Mouse (Mus musculus) myocyte (in vitro differentiated cells): ENCODE results near the gene Kcnd3. TPM values are rescaled to one million over a fixed set of nuclear protein-coding genes. Genes with fewer than 3 reads are reported as not detected.
A peak's percentile ranks its signal among the peaks of the same experiment; 100 is the strongest.

Experiments
- H3K27me3 ChIP-seq: one replicate; pipeline ENCODE4 v1.6.1; 2011; ENCODE audit not compliant: control insufficient read depth, insufficient read depth, insufficient read length
- H3K36me3 ChIP-seq: one replicate; pipeline ENCODE4 v1.6.1; 2011; ENCODE audit not compliant: control insufficient read depth, insufficient read depth
- H3K4me2 ChIP-seq: one replicate; pipeline ENCODE4 v1.6.1; 2011; ENCODE audit warnings: low read depth, control low read depth
- H3K4me3 ChIP-seq: one replicate; pipeline ENCODE4 v1.5.1; 2011; ENCODE audit warnings: mild to moderate bottlenecking, control low read depth, moderate library complexity
- H3K79me2 ChIP-seq: one replicate; pipeline ENCODE4 v1.6.1; 2011; ENCODE audit not compliant: control insufficient read depth, insufficient read depth
- H3ac ChIP-seq: one replicate; pipeline ENCODE4 v1.6.1; 2011; ENCODE audit not compliant: control insufficient read depth, insufficient read length
- CEBPB ChIP-seq: IDR thresholded peaks from 2 replicates; pipeline ENCODE4 v1.6.1; 2011; ENCODE audit warnings: mild to moderate bottlenecking, moderate library complexity; ENCODE audit not compliant: poor library complexity, insufficient read depth, severe bottlenecking
- E2F4 ChIP-seq: IDR thresholded peaks from one replicate; pipeline ENCODE4 v1.6.1; 2011; ENCODE audit warnings: mild to moderate bottlenecking, control low read depth, moderate library complexity; ENCODE audit not compliant: insufficient read depth
- MAX ChIP-seq: IDR thresholded peaks from one replicate; pipeline ENCODE4 v1.6.1; 2011; ENCODE audit warnings: low read depth, mild to moderate bottlenecking, control low read depth
- MYOD1 ChIP-seq, 3 experiments: IDR thresholded peaks; one replicate each; pipeline ENCODE4 v1.6.1; 2011; ENCODE audit warnings: control low read depth in 2 of 3, low read depth in 2 of 3, mild to moderate bottlenecking in 2 of 3, moderate library complexity in 1 of 3; ENCODE audit not compliant: insufficient read length in 2 of 3, control insufficient read depth in 1 of 3
- MYOG ChIP-seq, 3 experiments: IDR thresholded peaks; one replicate each; pipeline ENCODE4 v1.6.1; 2011; ENCODE audit warnings: control low read depth in 2 of 3, low read depth in 2 of 3, mild to moderate bottlenecking in 2 of 3; ENCODE audit not compliant: insufficient read length in 2 of 3, control insufficient read depth in 1 of 3, insufficient read depth in 1 of 3
- POLR2A ChIP-seq: IDR thresholded peaks from one replicate; pipeline ENCODE4 v1.6.1; 2011; ENCODE audit warnings: low read depth, mild to moderate bottlenecking, control low read depth, moderate library complexity; ENCODE audit not compliant: insufficient read length
- POLR2AphosphoS2 ChIP-seq: IDR thresholded peaks from one replicate; pipeline ENCODE4 v1.6.1; 2011; ENCODE audit warnings: low read depth, control low read depth; ENCODE audit not compliant: insufficient read length
- REST ChIP-seq: IDR thresholded peaks from one replicate; pipeline ENCODE4 v1.6.1; 2011; ENCODE audit warnings: mild to moderate bottlenecking, control low read depth, moderate library complexity; ENCODE audit not compliant: insufficient read depth, insufficient read length
- SRF ChIP-seq: IDR thresholded peaks from one replicate; pipeline ENCODE4 v1.6.1; 2011; ENCODE audit warnings: low read depth; ENCODE audit not compliant: control insufficient read depth, insufficient read length
- TCF12 ChIP-seq: IDR thresholded peaks from one replicate; pipeline ENCODE4 v1.6.1; 2011; ENCODE audit warnings: mild to moderate bottlenecking, control low read depth; ENCODE audit not compliant: poor library complexity, insufficient read depth, severe bottlenecking
- TCF3 ChIP-seq: IDR thresholded peaks from one replicate; pipeline ENCODE4 v1.6.1; 2011; ENCODE audit warnings: low read depth, control low read depth; ENCODE audit not compliant: insufficient read length
- USF1 ChIP-seq: IDR thresholded peaks from one replicate; pipeline ENCODE4 v1.6.1; 2011; ENCODE audit warnings: low read depth, mild to moderate bottlenecking, control low read depth, moderate library complexity
- polyA plus RNA-seq: library from polyadenylated mRNA; unstranded; fragments of >200 nt; fragmentation: generic; extraction: Trizol; gene quantifications from one replicate; pipeline ENCODE4 v1.2.1, GENCODE M21; 2012; ENCODE audit warnings: missing spikeins

Kcnd3 gene
- polyA plus RNA-seq, 1 experiment, result not detected

DNA sequence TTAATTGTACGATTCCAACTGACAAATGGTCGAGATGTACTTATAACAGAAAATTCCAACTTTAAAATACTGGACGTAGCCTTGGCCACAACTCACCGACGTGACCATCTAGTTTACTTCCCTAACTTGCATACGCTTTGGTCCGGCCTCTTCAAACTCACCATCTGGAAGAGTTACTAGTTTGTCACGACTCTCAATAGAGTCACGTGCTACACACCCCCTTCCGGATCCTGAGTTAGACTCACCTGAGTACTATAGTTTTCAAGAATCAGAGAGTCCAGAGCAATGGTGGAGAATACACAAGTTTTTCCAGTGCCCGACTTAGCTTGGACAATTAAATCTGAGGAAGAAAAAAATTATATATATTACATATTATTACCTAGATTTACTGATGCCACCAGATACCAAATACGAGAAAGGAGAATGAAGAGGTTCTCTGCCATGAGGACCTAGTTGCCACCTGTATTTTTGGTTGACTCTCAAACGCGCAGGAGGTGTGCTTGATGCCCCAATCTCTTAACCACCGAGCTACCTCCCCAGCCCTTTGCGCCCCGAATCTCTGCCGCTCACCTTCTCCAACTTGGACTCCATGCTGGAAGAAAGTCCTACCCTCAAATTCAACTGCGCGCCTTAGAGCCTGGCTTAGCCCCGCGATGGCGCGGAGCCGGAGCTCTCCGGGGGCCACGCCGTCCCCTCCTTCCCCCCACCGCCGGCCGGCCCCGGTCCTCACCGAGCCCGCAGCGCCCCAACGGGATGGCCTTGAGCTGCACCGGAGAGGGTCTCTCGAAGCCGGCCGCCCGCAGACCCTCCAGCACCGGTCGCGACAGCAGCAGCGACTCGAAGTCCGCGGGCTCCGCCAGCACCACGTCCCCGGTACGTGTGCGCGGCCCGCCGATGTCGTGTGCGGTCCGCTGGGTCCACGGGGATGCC, 234.5 kb downstream of the Kcnd3 start:
- Histone ChIP-seq H3K4me2 (peak overlapping the region; percentile 82), H3K4me3 (peak overlapping the region; percentile 38), H3ac (peak overlapping the region; percentile 86), H3K79me2 (peaks cover 14% of the 10 kb centered on the region), H3K27me3 (no peaks in the 10 kb centered on the region), H3K36me3 (peaks cover 16% of the 10 kb centered on the region)
- TF ChIP-seq TCF3 (no peak), CEBPB (no peak), MYOG (IDR thresholded peaks at IDR 0.05; ENCODE audit: control insufficient read depth in 1 of 3, insufficient read depth in 1 of 3, insufficient read length in 2 of 3, low read depth in 2 of 3) (no peak), SRF (no peak), USF1 (no peak), E2F4 (no peak), POLR2A (no peak), REST (no peak), MAX (no peak), MYOD1 (IDR thresholded peaks at IDR 0.05; ENCODE audit: control insufficient read depth in 1 of 3, insufficient read length in 2 of 3, low read depth in 2 of 3) (no peak), TCF12 (no peak), POLR2AphosphoS2 (no peak)

DNA sequence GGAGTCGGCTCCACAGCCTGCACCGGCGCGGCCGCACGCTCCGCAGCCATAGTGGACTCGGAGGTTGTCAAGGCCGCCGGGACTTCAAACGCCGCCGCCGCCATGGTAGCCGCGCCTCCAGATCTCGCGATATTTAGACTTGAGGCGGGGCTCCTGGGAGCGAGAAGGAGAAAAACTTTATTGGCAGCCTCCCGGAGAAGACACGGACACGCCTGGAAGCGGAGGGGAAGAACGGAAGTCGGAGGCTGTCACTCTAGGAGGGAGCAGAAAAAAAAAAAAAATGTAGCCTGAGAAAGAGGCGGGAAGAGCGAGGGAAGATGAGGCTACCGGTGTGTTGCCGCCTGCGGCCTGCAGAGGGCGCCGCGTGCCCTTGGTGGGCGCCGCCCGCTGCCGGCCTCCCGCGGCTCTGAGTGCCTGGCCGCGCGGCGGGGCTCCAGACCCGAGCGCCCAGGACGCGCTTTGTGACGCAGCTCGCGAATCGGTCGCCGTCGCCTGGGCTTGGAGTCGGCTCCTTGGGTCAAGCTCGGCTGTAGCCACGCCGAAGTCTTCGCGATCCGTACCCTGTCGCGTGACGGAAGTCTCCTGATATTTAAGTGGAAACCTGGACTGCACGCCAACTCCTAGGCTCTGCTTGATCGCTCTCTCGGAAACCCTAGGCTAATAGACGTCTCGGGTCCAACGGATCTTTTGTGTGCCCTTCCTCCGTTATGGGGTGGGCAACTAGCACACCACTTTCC, 235.4 kb downstream of the Kcnd3 start, which contains the start of gene Ddx20:
Gene Ddx20 (minus strand): TSS at position 251 of the 737 bp plus-strand sequence.
- Histone ChIP-seq H3K4me3 (peak within 1 kb of the TSS; percentile 38), H3K27me3 (no peaks in the 10 kb centered on the region), H3K4me2 (peak within 1 kb of the TSS; percentile 85), H3K36me3 (peaks cover 16% of the 10 kb centered on the region), H3K79me2 (peaks cover 14% of the 10 kb centered on the region), H3ac (peak within 1 kb of the TSS; percentile 86)
- TF ChIP-seq POLR2A (peak; percentile 76), E2F4 (peak; percentile 76), CEBPB (no peak), POLR2AphosphoS2 (peak; percentile 51), MYOD1 (IDR thresholded peaks at IDR 0.05; ENCODE audit: control insufficient read depth in 1 of 3, insufficient read length in 2 of 3, low read depth in 2 of 3) (peak in 1 of 3 experiments; percentile 30), MYOG (IDR thresholded peaks at IDR 0.05; ENCODE audit: control insufficient read depth in 1 of 3, insufficient read depth in 1 of 3, insufficient read length in 2 of 3, low read depth in 2 of 3) (peak in 1 of 3 experiments; percentile 50), USF1 (no peak)

DNA sequence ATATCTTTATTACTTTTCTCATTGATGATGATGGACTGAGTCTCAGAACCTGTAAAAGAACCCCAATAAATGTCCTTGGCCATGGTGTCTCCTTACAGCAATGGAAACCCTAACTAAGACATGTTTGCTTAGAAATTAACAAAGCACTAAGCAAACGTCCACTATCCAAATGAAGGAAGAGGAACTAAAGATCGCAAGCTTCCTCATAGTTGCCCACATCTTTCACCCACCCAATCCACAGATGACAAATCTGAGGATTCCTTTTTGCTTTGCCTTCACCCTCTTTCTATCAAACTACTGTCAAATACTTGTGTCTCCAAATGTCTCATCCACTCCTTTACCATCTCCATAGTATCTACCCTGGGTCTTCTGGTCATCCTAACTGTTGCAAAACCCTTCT, 236.4 kb downstream of the Kcnd3 start:
- TF ChIP-seq MYOG (IDR thresholded peaks at IDR 0.05; ENCODE audit: control insufficient read depth in 1 of 3, insufficient read depth in 1 of 3, insufficient read length in 2 of 3, low read depth in 2 of 3) (no peak), POLR2A (no peak), SRF (no peak), E2F4 (no peak), MYOD1 (IDR thresholded peaks at IDR 0.05; ENCODE audit: control insufficient read depth in 1 of 3, insufficient read length in 2 of 3, low read depth in 2 of 3) (no peak), MAX (no peak), POLR2AphosphoS2 (no peak), TCF3 (no peak), TCF12 (no peak), USF1 (no peak), CEBPB (no peak), REST (no peak)
- Histone ChIP-seq H3K27me3 (peaks cover 6% of the 10 kb centered on the region), H3K4me2 (no peak overlapping the region), H3K79me2 (peaks cover 14% of the 10 kb centered on the region), H3K36me3 (peaks cover 7% of the 10 kb centered on the region), H3ac (no peak overlapping the region), H3K4me3 (peak overlapping the region; percentile 38)

DNA sequence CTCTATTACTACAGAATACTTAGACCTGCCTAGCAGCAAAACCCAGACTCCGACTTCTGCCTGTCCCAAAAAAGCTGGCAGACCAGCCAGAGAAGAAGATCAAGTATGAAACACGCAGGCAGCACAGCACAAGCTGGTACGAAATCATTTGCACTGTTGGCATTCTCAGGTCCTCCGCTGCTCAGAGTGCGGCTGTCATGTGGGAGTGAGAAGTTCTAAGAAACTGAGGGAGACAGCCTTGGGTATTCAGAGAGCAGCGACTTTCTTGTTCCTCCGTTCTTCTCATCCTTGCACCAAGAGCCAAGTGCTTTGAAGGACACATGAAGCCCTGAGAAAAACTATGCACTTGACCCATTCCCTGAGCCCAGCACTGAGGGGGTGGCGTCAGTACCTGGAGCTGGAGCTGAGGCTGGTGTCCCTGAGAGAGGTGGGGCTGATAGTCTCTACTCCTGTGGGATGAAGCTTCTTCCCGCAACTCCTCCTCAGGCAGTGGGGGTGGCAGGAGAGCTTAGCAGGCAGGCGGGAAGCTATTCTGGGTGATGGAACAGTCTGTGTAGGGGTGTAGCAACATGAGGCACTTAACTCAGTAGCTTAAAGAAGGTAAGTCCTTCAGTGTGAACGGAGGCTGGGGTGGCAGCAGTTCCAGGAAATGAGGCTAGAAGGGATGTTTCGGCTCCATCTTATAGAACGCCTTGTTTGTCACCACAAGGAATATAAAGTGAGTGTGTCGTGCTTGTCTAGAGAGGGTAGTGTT, 241.4 kb downstream of the Kcnd3 start:
- Histone ChIP-seq H3ac (no peak overlapping the region), H3K27me3 (peaks cover 21% of the 10 kb centered on the region), H3K4me2 (no peak overlapping the region), H3K4me3 (no peak overlapping the region), H3K79me2 (no peaks in the 10 kb centered on the region), H3K36me3 (no peaks in the 10 kb centered on the region)
- TF ChIP-seq POLR2A, result no peak
- TF ChIP-seq SRF, result no peak
- no peak for TF ChIP-seq MAX
- TF ChIP-seq REST, result no peak
- TF ChIP-seq USF1, result no peak
- TF ChIP-seq TCF3, result no peak
- no peak for TF ChIP-seq MYOD1 (IDR thresholded peaks at IDR 0.05; ENCODE audit: control insufficient read depth in 1 of 3, insufficient read length in 2 of 3, low read depth in 2 of 3)
- TF ChIP-seq POLR2AphosphoS2, result no peak
